Mouse (Mus musculus): ENCODE results near the gene Cideb. TPM values are rescaled to one million over a fixed set of nuclear protein-coding genes. Genes with fewer than 3 reads are reported as not detected.

Cideb gene
- total RNA-seq, 2 experiments from 2014 or later: 0.93 to 1.3 TPM

DNA sequence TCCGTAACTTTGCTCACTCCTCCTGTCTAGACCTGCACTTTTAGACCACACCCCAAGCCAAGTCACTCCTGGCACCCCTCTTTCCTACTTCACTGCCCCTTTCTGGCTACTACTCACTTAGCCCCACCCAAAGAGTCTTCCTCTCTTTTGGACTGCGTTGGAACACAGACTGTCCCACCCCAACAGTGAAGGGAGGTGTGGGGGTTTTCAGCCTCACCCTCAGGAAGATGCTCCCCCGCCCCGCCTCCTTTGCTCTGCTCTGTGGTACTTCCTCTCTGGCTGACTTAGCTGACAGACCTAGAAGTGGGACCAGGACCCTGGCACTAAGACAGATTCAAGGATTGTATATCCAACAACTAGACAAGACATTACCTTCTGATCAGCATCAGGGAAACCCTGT, 7.4 kb upstream of the Cideb start, which contains the start of gene Ltb4r1:
Ltb4r1 (plus strand) TSS at position 267 of the 400 bp plus-strand sequence.
- no peak for DNase-seq

DNA sequence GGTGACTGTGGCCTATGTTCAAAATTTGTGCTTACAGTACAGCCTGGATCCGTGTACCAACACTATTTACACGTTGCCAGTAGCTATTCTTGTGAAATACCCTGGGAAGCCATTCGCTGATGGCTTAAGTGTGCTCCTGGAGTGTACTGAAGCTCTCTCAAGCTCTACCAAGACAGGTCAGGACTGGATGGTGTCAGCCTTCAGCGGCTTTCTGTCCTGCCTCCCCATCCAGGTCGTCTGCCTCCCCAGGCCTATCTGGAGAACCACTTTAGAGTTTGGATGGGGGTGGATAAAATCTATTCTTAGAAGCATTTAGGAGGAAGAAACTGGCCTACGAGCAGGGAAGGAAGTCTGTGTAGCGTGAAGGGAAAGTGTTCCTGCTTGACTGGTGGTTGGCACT, 4.9 kb upstream of the Cideb start:
- no peak for DNase-seq

- peak; percentile 58 to 65 for DNase-seq
Observed at GRCm38 (mm10) chr14:55762001-55762821, 4.0 kb upstream of the Cideb start.

DNA sequence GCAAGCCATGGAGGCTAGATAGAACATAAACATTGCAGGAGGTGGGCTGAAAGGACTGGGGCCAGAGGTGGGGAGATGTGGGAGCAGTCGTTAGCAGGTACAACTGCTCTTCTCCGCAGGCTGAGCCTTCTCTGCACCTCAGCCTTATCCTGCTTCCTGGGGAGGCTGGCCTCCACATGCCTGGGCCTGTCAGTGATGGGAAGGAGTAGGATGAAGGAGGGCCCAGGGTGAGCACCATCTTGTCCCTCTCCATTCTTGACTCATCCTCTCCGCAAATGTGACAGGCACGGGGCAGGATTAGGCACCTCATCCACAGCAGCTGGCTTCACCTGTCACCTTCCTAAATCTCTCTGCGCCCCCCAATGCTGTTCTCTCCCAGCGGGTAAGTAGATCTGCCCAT, 2.9 kb upstream of the Cideb start, which contains the start of gene Ltb4r2:
Ltb4r2 (plus strand) TSS at position 266 of the 400 bp plus-strand sequence.
- DNase-seq: no peak

DNA sequence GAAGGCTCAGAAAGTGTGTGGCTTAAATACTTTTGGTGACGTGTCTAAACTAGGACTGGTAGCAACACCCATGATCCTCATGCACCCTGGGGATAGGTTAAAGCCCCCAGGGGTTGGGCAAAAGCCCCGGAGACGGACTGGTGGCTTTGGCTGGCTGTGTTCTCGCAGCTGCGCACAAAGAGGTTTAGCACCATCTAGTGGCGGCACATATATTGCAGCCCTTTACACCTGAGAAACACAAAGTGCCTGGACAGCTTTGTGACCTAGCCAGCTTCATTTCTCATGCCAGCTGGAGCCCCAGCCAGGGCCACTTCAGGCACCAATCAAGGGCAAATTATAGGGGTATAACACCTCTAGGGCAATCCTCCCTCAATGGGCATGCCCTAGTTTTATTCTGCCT, 1.9 kb upstream of the Cideb start:
- DNase-seq: peak; percentile 85

GRCm38 (mm10) chr14:55757566-55757965, 692 bp downstream of the Cideb start:
- DNase-seq: no peak

DNA sequence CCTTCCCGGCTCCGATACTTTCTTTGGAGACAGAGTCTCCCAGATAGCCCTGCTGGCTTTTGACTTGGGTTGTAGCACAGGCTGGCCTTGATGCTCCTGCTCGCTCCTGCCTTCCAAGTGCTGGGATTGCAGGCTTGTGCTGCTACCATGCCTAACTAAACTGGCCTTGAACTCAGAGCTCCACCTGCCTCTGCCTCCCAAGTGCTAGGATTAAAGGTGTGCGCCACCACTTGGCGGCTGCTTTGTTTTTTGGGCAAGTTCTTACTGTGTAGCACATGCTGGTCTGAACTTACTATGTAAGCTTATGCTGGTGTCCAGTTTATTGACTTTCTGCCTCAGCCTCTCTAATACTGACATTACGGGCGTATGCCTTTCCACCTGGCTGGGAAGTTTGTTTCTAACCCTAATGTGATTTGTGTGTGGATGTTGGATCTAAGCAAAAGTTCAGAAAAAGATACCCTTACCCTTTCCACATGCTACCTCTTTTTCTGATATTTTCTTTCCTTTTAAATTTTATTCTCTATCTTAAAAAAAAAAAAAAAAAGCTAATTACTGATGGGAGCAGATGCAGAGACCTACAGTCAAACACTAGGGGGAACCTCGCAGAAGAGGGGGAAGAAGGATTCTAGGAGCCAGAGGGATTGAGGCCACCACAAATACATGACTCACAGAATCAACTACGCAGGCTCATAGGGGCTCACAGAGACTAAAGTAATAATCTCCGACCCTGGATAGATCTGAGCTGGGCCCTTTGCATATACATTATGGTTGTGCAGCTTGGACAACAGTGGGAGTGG, 11.0 kb downstream of the Cideb start:
- DNase-seq: no peak

- DNase-seq: no peak
Observed at GRCm38 (mm10) chr14:55745861-55746237, 12.4 kb downstream of the Cideb start.

DNA sequence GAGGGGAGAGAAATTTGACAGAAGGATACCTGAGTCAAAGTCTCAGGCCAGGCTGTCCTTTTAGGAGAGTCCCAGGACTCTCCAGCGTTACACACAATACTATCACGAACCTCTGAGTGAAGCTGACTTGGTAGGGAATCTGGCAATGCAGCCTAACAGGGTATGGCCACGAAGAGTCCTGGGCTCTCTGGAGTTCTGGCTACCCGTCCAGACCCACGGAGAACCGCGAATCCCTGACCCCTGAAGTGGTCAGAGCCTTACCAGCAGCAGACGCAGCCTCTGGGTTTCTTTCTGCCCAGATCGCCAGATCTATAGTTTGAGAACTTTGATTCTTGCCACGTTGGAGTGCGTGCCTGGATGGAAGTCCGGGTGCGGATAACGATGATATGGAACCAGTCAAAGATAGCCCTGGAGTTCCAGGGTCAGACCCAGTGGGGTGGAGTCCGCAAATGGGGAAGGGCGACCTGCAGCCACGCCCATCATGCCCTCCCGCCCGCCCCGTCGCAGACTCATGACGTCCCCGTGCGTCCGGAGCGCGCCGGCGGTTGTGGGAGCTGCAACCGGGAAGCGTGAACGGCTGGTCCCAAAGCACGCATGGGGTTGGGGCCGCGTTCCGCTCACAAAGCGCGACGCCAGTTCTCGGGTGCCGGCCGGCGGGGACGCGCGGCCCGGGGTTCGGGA, 12.9 kb downstream of the Cideb start, which contains the start of the genes Dhrs1 and Nop9:
Dhrs1 (minus strand) TSS at position 511 of the 681 bp plus-strand sequence.
Nop9 (plus strand) TSS at position 514 of the 681 bp plus-strand sequence.
- peak; percentile 92 to 93 for DNase-seq

- peak; percentile 87 to 90 for DNase-seq
Observed at GRCm38 (mm10) chr14:55743711-55744110, 14.5 kb downstream of the Cideb start.

GRCm38 (mm10) chr14:55737086-55737687, 21.1 kb downstream of the Cideb start:
- no peak for DNase-seq

GRCm38 (mm10) chr14:55735758-55736157, 22.5 kb downstream of the Cideb start:
- no peak for DNase-seq

DNA sequence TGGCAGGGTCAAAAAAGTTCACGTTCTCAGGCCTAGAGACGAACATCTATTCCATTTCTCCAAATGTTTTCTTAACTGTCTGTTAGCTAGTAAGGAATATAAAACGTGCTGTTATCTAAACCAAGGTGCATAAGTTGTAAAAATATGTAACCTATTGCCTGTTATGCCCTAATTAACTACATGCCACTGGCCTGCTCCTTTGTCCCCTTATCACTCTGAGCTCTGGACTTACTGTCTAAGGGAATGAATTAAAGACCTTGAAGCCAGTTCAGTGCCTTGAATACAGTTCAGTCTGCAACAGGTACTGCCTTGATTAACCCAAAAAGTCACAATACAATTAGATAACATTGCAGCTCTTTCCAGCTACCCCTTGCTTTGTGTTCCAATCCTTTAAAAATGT, 22.9 kb downstream of the Cideb start:
- DNase-seq: no peak

DNA sequence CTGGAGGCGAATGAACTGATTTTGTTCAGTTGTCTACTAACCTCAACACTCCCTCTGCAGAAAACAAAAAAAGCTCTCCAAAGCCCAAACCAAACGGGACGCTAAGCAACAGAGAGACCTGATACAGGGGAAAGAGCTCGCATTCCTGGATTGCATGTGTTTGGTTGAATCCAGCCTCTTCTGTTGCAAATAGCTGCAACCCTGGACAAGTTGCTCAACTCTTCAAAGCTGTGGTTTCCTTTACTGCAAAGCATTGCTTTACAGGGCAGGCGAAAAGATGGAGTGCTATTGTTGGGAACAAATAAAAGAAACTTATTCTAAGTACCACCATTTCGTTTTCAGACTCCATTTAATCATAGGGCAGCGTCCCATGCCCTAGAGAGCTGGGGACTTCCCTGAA, 23.4 kb downstream of the Cideb start:
- no peak for DNase-seq

DNA sequence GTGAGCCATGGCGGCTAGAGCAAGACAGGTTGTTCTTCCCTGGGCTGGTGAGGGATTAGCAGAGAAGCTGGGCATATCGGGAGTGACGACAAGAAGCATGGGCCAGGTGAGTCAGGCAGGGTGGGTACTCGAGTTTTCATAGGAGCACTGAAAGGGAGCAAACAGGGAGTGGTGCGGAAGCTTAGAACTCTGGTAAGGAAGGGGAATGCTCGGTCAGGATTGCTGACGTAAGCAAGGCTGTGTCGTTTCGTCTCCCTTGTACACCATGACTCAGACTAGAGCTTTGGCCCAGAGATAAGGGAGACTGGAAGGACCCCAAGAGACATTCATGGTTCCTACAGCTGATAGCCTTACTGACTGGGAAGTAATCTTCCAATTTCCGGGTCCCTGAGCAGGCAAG, 24.4 kb downstream of the Cideb start:
- no peak for DNase-seq

DNA sequence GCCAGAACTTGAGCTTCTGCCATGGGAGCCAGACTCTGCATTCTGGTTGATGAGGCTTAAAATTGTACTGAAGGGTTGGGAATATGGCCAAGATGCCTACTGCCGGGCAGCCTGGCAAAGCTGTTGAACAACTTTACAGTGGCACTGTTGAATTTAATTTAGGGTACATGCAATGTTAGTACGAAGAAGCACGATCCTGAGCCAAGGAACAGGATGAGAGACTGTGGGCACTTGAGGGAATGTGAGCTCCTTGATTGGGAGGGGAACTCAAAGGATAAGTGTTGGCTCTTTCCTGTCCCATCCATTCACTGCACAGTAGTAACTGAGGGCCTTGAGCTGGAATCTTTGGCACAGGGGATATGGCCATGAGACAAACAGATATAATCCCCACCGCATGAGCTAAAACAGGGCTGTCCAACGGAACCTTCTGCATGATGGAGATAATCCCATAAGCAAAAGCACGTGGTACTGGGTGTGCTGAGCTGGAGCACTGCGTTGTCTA, 27.7 kb downstream of the Cideb start:
- no peak for DNase-seq

GRCm38 (mm10) chr14:55730116-55730515, 28.1 kb downstream of the Cideb start:
- DNase-seq: no peak

DNA sequence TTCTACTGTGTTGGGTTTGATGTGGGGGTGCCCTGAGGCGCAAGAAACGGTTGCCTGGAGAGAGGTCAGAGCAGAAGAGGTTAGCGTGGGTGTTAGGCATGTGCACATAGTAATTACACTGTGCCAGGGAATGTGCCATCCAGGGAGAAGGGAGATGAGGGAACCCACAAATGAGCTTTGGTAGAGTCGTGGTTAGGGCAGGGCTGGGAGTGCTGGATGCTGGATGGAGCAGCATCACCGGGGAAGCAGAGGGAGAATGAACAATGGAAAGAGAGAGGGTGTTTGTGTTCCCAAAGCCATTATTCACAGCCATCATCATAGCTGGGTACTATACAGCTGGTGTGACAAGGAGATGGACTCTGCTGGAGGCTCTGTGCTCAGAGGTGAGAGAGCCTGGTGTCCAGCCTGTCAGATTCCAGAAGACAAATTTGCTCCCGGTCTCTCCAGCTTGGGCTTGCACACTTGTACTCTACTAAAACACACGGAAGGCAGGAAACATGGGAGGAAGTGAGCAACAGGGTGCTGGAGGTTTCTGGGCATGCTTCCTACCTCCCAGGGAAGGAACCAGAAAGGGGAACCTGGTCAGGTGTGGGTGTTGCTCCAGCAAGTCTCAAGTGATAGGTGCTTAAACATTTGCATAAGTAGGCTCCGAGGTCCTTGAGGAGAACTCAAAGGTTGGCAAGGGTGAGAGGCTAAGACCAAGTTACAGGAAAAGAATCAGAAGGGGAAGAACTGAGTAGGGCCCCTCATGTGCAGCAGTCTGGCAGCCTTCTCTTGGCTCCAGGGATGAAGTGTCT, 30.2 kb downstream of the Cideb start:
- no peak for DNase-seq

DNA sequence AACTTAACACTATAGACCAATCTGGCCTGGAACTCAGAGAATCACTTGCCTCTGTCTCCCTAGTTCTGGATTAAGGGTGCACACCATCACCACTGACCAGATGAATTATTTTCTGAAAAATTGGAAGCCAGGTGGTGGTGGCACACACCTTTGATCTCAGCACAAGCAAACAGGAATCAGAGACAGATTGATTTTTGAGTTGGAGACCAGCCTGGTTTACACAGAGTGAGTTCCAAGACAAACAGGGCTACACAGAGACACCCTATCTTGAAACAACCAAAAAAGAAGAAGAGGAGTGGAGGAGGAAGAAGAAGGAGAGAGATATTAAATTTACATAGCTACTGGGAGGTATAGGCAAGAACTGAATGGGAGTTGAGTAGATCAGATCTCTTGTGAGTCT, 32.0 kb downstream of the Cideb start:
- DNase-seq: no peak

DNA sequence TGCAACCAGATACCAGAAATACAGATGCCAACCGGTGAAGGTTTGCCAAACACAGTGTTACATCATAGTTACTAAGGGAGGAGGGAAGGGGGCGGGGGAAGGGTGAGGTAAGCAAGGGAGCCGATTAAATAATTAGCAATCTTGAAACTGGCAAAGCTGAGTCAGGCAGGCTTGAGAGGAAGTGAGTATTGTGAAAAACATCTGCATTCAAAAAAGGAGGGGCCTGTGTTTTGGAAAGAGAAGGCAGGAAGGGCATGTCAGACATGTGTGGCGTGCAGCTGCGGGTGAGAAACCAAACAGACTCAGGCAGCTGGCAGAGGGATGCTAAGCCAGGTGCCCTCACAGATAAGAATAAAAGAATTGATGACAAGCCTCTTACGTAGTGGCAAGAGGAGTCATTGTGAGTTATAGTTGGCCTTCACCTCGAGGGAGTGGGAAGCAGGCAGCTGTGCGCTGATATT, 33.8 kb downstream of the Cideb start:
- DNase-seq: peak; percentile 50 to 70

DNA sequence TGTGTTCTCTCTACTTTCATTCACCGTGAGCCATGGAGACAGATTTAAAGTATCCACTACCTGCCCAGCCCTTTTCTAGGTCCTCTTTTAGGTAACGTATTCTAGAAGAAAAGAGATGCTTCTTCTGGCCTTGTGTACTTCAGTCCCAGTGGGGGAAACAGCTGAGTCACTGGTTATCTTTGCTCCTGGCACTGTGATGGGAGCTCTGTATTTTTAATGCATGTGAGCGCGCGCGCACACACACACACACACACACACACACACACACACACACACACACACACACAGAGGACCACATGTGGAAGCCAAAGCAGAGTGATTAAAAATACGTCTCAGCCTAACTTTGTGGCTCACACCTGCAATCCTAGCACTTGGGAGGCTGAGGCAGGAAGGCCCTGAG, 34.8 kb downstream of the Cideb start:
- no peak for DNase-seq

Data from adrenal gland, postnatal 36 days (tissue).